Mouse (Mus musculus) heart, postnatal 0 days (tissue): ENCODE results near the gene Tspan18.

ENCODE experiments used
- CTCF ChIP-seq: IDR thresholded peaks from 2 replicates; pipeline ENCODE4 v1.5.1; 2016; ENCODE audit warnings: antibody characterized with exemption, control low read depth, low read depth
- EP300 ChIP-seq: IDR thresholded peaks from 2 replicates; pipeline ENCODE4 v1.6.1; 2016; ENCODE audit warnings: antibody characterized with exemption, low read depth

DNA sequence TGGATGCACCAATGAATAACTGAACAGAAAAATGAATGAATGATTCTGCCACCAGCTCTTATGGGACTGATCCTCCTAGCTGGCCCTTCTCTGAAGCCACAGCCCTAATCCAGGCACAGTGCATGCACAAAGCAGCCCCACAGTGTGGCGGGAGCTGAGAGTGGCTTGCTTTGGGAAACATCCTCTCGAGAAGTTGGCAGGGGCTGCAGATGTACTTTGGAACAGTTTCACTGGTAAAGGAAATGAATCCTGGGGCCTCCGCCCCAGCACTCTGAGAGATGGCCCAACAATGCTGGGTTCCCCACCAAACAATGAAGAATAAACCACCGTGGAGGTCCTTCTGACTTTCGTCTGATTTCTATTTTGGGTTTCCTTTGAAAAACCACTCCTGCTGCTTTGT lies 64.2 kb downstream of the Tspan18 start:
- no peak for TF ChIP-seq CTCF
- TF ChIP-seq EP300, result no peak
